Mouse (Mus musculus) neural tube, embryonic 14.5 days (tissue): ENCODE measurements at regions not wholly inside any gene's neighbourhood (a gene's known extent, or its start where the extent isn't known, plus 50 kb on each side); places are given as distances from the start of the nearest gene placed in this dataset.
A peak's percentile ranks its signal among the peaks of the same experiment; 100 is the strongest.

Experiments
- ATAC-seq: fragments of 200-750 bp; cut with Nextera tagmentation; 2 replicates; pipeline ENCODE4 v1.8.0; 2017; ENCODE audit warnings: low read depth, mild to moderate bottlenecking, moderate TSS enrichment, moderate library complexity
- H3K27ac ChIP-seq: fragments of 300-500 bp; sonication (generic); 2 replicates; pipeline ENCODE4 v1.5.1; 2014; ENCODE audit warnings: low read depth, mild to moderate bottlenecking, control low read depth, low read length, moderate library complexity, mixed read lengths
- H3K27me3 ChIP-seq: fragments of 300-500 bp; sonication (generic); 2 replicates; pipeline ENCODE4 v1.6.1; 2014; ENCODE audit warnings: low read length; ENCODE audit not compliant: control insufficient read depth, insufficient read depth
- H3K36me3 ChIP-seq: fragments of 300-500 bp; sonication (generic); 2 replicates; pipeline ENCODE4 v1.6.1; 2014; ENCODE audit warnings: low read length, mixed read lengths; ENCODE audit not compliant: control insufficient read depth, insufficient read depth
- H3K4me1 ChIP-seq: fragments of 300-500 bp; sonication (generic); 2 replicates; pipeline ENCODE4 v1.6.1; 2014; ENCODE audit warnings: low read length; ENCODE audit not compliant: control insufficient read depth, insufficient read depth
- H3K4me2 ChIP-seq: fragments of 300-500 bp; sonication (generic); 2 replicates; pipeline ENCODE4 v1.6.1; 2014; ENCODE audit warnings: mild to moderate bottlenecking, low read depth, low read length, control low read depth
- H3K4me3 ChIP-seq: fragments of 300-500 bp; sonication (generic); 2 replicates; pipeline ENCODE4 v1.5.1; 2014; ENCODE audit warnings: low read depth, low read length, control low read depth, mixed read lengths
- H3K9ac ChIP-seq: fragments of 300-500 bp; sonication (generic); replicated peaks from 2 replicates; pipeline ENCODE4 v1.6.1; 2014; ENCODE audit warnings: low read depth, mild to moderate bottlenecking, control low read depth, low read length, mixed read lengths
- H3K9me3 ChIP-seq: fragments of 300-500 bp; sonication (generic); 2 replicates; pipeline ENCODE4 v1.6.1; 2016; ENCODE audit warnings: low read length; ENCODE audit not compliant: control insufficient read depth
- WGBS: fragments of 180-500 bp; shearing (Covaris S2); extraction: QIAGEN DNeasy Blood & Tissue Kit; methylation state at CpG from one replicate; pipeline ENCODE4 v1.1.7; 2014; 5-methylcytosine and 5-hydroxymethylcytosine counted together

DNA sequence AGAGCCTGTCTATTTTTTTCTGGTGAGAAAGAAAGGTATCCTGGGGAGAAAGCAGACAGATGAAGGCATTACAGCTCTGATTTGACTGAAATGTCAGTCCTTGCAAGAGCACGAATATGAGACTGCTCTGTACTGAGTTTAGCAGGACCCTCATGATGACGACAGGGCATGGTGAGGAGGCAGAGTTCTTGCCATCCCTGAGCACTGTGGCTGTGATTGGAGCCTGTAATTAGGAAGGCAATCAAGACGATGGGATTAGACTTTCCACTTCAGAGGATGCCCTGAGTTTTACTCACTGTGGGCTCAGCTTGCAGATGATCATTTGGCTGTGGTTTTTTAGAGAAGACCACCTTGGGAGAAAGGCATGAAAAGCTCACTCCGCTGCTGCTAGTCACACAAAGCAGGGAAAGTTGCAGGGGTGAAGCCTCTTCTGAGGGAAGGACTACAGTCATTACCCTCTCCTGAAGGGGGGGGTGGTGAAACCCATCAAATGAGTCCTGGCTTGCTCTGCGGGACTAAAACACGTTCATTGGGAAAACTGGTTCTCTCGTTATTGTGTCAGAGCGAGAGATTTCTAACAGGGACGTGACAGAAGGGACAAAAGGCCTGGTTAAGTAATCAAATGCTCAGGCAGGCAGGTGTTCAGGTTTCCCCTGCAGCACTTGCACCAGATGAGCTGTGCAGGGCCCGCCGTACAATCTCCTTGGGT lies 132.9 kb upstream of the Fam241a start:
- WGBS: 24% methylated on average over 11 of the region's 11 CpGs
- no peaks in the 10 kb centered on the region for H3K36me3 ChIP-seq
- H3K9me3 ChIP-seq: no peaks in the 10 kb centered on the region
- no peak overlapping the region for H3K4me2 ChIP-seq
- H3K4me3 ChIP-seq: no peak overlapping the region
- ATAC-seq: no peak
- H3K27ac ChIP-seq: no peak overlapping the region
- H3K9ac ChIP-seq: no peak overlapping the region
- no peaks in the 10 kb centered on the region for H3K4me1 ChIP-seq
- H3K27me3 ChIP-seq: no peaks in the 10 kb centered on the region

DNA sequence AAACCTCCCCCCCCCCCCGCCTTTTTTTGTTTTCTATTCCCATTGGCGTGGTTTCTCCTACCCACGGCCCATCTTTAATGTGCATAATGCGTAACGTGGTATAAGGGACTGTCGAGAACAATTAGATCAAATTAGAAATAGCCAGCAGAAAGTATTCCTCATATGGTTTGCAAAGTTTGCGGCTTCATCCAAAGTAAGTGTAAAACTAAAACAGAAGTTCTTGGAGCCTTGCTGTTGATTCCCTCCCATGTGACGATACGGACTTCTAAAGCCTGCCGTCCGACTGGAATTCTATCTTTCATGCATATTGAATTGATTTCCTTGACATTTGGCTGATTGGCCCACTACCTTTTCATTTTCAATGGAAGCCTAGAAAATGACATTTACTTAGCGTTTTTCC lies 128.7 kb upstream of the Fam241a start:
- Histone ChIP-seq H3K27ac (no peak overlapping the region), H3K9me3 (no peaks in the 10 kb centered on the region), H3K36me3 (no peaks in the 10 kb centered on the region), H3K4me1 (no peaks in the 10 kb centered on the region), H3K9ac (no peak overlapping the region), H3K4me2 (no peak overlapping the region), H3K4me3 (no peak overlapping the region), H3K27me3 (no peaks in the 10 kb centered on the region)
- WGBS: 90% methylated on average over 12 of the region's 12 CpGs
- ATAC-seq: no peak

DNA sequence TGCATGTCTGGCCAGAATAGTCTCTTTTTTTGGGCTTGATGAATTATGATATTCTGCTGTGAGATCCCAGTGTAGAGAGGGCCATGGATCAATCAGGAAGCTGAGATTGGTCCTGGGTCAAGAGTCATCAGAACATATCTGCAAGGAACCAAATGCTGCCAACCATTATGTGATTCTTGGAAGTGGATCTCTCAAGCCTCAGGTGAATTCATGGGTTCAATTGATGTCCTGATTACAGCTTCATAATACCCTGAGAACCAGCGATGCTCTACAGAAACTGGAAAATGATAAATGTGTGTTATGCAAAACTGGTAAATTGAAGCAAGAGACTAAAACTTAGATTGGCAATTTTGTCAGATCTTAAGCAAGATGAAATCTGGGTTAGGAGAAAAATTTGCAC lies 118.8 kb upstream of the Fam241a start:
- ATAC-seq: no peak
- no peaks in the 10 kb centered on the region for H3K9me3 ChIP-seq
- H3K36me3 ChIP-seq: no peaks in the 10 kb centered on the region
- H3K27me3 ChIP-seq: no peaks in the 10 kb centered on the region
- H3K4me3 ChIP-seq: no peak overlapping the region
- no peaks in the 10 kb centered on the region for H3K4me1 ChIP-seq
- H3K9ac ChIP-seq: no peak overlapping the region
- no peak overlapping the region for H3K4me2 ChIP-seq
- WGBS: 93% methylated on average over 1 of the region's 1 CpGs
- H3K27ac ChIP-seq: no peak overlapping the region

DNA sequence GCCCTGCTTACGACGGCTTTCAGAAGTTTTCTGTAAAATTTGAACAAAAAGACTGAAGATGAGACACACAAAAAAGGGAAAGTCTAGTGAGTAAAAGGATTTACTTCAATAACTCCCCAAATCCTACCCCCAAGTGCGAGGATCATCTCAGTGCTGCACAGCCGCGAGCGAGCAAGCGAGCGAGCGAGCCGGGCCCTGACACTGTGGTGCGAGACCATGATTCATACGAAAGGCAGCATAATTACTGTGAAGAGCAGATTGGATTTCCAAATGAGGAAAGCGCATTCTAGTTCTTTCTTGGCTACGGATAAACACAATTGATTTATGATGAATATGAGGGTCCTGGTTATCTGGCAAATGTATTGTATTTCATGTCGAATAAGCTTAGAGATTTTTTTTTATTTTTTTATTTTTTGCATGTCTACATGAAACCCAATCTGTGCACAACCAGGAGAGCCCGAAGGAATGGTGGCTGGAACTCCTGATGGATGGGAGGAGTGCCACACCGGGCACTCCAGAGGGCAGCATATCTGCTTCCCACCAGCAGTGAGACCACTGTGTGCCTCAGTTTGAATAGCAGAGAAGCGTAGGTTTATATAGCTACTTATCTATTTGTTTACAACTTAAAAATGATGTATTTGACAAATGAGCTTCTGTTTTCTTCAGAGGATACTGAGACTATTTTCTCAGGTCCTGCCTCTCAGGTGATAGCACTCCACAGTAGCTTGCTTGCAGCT lies 106.9 kb upstream of the Fam241a start:
- H3K9me3 ChIP-seq: no peaks in the 10 kb centered on the region
- 71% methylated on average over 18 of the region's 18 CpGs for WGBS
- no peaks in the 10 kb centered on the region for H3K4me1 ChIP-seq
- no peak overlapping the region for H3K9ac ChIP-seq
- no peaks in the 10 kb centered on the region for H3K36me3 ChIP-seq
- no peak overlapping the region for H3K4me3 ChIP-seq
- H3K4me2 ChIP-seq: no peak overlapping the region
- H3K27me3 ChIP-seq: no peaks in the 10 kb centered on the region
- no peak; the same call in 1 of the 2 replicates for ATAC-seq
- no peak overlapping the region for H3K27ac ChIP-seq

DNA sequence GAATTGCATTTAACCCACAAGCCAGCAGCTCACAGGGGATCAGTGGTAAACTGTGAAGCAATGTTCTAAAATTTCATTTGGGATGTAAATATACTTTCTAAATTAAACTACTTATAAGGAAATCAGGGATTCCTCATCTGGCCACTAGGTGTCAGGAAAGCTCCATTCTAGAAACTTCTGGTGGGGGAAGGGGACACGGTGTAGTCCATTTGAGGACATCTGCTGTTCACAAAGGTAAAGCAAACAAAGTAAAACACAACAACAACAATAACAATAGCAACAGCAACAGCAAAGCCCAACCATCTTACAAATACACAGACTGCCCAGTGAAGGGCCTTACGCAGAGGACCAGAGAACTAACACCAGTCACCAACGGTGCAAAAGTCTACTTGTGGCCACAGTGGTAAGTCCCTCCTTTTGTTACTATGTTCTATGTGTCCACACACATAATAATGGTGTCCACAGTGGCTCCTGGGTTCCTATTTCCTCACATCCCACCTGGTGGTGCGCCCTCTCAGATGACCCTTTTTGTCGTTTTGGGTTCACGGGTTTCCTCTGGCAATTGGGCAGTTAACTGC lies 105.9 kb upstream of the Fam241a start:
- 72% methylated on average over 6 of the region's 6 CpGs for WGBS

DNA sequence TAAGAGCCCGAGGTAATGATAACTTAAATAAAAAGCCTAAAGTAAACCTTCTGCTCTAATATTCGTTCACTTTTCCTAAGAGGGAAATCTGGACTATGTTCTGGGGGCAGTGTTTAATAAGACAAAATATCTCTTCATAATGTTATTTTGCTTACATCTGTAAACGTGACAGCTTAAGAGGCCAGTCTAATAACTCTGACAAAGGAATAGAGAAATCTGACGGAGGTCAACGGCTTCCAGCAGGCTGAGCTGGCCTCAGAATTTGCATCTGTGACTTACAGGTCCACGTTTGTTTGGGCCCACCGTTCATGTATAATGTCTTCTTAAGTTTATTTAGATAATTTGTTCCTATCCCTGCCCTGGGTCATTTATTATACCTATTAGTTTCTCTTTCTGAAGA lies 99.6 kb upstream of the Fam241a start:
- H3K4me3 ChIP-seq: no peak overlapping the region
- no peak for ATAC-seq
- H3K4me2 ChIP-seq: no peak overlapping the region
- no peaks in the 10 kb centered on the region for H3K27me3 ChIP-seq
- H3K27ac ChIP-seq: no peak overlapping the region
- no peak overlapping the region for H3K9ac ChIP-seq
- 74% methylated on average over 7 of the region's 7 CpGs for WGBS
- H3K4me1 ChIP-seq: no peaks in the 10 kb centered on the region
- H3K9me3 ChIP-seq: no peaks in the 10 kb centered on the region
- no peaks in the 10 kb centered on the region for H3K36me3 ChIP-seq

More for the DNA sequence above, 105.9 kb upstream of the Fam241a start:
- no peaks in the 10 kb centered on the region for H3K9me3 ChIP-seq
- no peaks in the 10 kb centered on the region for H3K4me1 ChIP-seq
- no peak overlapping the region for H3K27ac ChIP-seq
- H3K9ac ChIP-seq: no peak overlapping the region
- H3K4me3 ChIP-seq: no peak overlapping the region
- H3K36me3 ChIP-seq: no peaks in the 10 kb centered on the region
- ATAC-seq: peak; percentile 74
- H3K4me2 ChIP-seq: no peak overlapping the region
- H3K27me3 ChIP-seq: no peaks in the 10 kb centered on the region

DNA sequence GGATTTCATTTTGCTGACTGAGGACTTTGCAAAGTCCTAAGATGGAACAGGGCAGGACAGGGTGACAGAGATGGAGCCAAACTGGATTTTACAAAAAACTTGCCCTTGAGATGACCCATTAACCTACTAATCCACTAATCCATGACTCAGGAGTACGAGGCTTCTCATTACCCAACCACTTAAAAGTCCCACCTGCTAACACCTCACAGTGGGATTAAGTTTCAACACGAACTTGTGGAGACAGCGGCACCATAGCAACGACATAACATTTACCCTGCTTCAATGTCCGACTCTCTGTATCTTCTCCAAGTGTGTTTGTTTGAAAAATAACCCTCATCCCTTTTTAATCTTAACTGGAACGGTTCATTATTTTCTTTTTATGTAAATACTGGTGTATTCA lies 91.5 kb upstream of the Fam241a start:
- 70% methylated on average over 6 of the region's 6 CpGs for WGBS
- ATAC-seq: no peak

DNA sequence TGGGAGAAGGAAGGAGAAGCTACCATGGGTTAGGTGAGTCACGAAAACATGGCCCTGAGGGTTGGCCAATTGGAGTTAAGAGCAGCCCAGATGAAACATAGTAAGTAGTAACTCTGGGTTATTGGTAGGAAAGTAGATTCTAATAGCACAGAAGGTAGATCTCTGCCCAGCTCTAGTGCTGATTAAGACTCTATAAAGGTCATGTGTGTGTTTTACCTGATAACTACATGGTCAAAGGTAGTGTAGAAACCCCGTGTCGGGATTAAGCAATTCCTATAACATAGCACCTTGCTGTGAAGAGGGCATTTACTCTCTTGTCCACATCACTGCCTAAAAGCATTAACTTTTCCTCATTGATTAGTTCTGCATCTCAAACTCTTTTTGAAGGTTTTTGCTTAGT lies 89.0 kb upstream of the Fam241a start:
- no peaks in the 10 kb centered on the region for H3K36me3 ChIP-seq
- 94% methylated on average over 3 of the region's 3 CpGs for WGBS
- no peak overlapping the region for H3K4me3 ChIP-seq
- no peak overlapping the region for H3K4me2 ChIP-seq
- H3K9ac ChIP-seq: no peak overlapping the region
- H3K27ac ChIP-seq: no peak overlapping the region
- no peaks in the 10 kb centered on the region for H3K4me1 ChIP-seq
- ATAC-seq: no peak
- H3K9me3 ChIP-seq: no peaks in the 10 kb centered on the region
- H3K27me3 ChIP-seq: no peaks in the 10 kb centered on the region

More for the DNA sequence above, 91.5 kb upstream of the Fam241a start:
- no peaks in the 10 kb centered on the region for H3K9me3 ChIP-seq
- no peak overlapping the region for H3K4me2 ChIP-seq
- no peak overlapping the region for H3K27ac ChIP-seq
- no peaks in the 10 kb centered on the region for H3K27me3 ChIP-seq
- no peaks in the 10 kb centered on the region for H3K4me1 ChIP-seq
- H3K36me3 ChIP-seq: no peaks in the 10 kb centered on the region
- no peak overlapping the region for H3K9ac ChIP-seq
- H3K4me3 ChIP-seq: no peak overlapping the region

DNA sequence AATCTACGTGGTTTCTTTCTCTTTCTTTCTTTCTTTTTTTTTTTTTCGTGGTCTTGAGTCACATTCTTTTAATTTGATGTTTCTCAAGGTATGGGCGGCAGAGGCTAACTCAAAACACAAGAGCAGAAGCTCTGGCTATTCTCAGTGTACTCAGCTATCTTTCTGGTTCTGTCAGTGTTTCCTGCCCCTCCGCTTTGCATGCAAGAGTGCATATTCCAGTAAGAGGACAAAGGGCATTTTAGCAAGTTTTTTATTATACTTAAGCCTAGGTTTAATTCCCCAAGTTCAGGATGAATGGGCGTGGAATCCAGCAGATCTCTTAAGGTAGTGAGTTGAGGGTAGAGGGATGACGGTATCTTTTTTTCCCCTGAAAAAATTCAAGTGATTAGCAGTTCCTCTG lies 81.1 kb upstream of the Fam241a start:
- no peaks in the 10 kb centered on the region for H3K36me3 ChIP-seq
- no peak overlapping the region for H3K4me3 ChIP-seq
- H3K27ac ChIP-seq: no peak overlapping the region
- H3K27me3 ChIP-seq: no peaks in the 10 kb centered on the region
- H3K9me3 ChIP-seq: no peaks in the 10 kb centered on the region
- H3K4me2 ChIP-seq: no peak overlapping the region
- H3K9ac ChIP-seq: no peak overlapping the region
- ATAC-seq: no peak
- no peaks in the 10 kb centered on the region for H3K4me1 ChIP-seq
- 74% methylated on average over 6 of the region's 6 CpGs for WGBS
